Mouse (Mus musculus): ENCODE measurements around the gene Cd3d.

DNA sequence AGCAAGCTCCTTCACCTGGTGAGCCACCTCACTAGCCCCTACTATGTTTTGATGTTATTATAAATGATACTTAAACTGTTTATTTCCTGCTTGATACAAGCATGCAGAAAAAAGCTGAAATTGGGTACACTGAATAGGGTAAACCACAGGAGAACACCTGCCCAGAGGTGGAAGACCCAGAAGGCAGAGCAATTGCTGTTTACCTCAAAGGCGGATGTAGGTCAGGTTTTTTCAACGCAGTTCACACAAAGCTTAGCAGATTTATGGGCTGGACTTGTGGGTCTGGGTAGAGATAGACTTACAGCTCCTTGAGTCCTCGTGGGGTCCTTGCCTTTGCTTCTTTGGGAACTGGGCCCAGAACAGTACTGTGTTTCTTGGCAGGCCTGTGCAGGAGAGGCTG, 34.3 kb downstream of the Cd3d start:
- TF ChIP-seq EP300 (IDR thresholded peaks at IDR 0.05; ENCODE audit: low read depth) (no peak), CTCF (IDR thresholded peaks at IDR 0.05; ENCODE audit: low read depth) (no peak)
